Mouse (Mus musculus) heart, embryonic 14.5 days (tissue): ENCODE results near the gene Tox3. TPM values are rescaled to one million over a fixed set of nuclear protein-coding genes. Genes with fewer than 3 reads are reported as not detected.

Source experiments
- ATAC-seq: fragments of 200-750 bp; cut with Nextera tagmentation; 2 replicates; pipeline ENCODE4 v1.8.0; 2017; ENCODE audit warnings: low read depth, moderate TSS enrichment; ENCODE audit not compliant: insufficient number of reproducible peaks, insufficient read depth, low FRiP score
- H3K27ac ChIP-seq, 2 experiments: fragments of 200-500 bp in 1 of 2; fragments of 300-500 bp in 1 of 2; sonication (generic) in 1 of 2; replicated peaks in 1 of 2; 2 replicates each; pipeline ENCODE4 v1.5.1; 2012 to 2014; ENCODE audit warnings: low read depth in 2 of 2, low read length in 2 of 2, control low read depth in 1 of 2, mild to moderate bottlenecking in 1 of 2, mixed read lengths in 1 of 2; ENCODE audit not compliant: control insufficient read depth in 1 of 2, insufficient read depth in 1 of 2
- H3K27me3 ChIP-seq: fragments of 300-500 bp; sonication (generic); 2 replicates; pipeline ENCODE4 v1.6.1; 2014; ENCODE audit warnings: mild to moderate bottlenecking, low read length, control low read depth; ENCODE audit not compliant: control insufficient read depth, insufficient read depth
- H3K36me3 ChIP-seq: fragments of 300-500 bp; sonication (generic); 2 replicates; pipeline ENCODE4 v1.6.1; 2014; ENCODE audit warnings: mild to moderate bottlenecking, control low read depth, low read length, mixed read lengths; ENCODE audit not compliant: control insufficient read depth, insufficient read depth
- H3K4me1 ChIP-seq, 2 experiments: fragments of 200-500 bp in 1 of 2; fragments of 300-500 bp in 1 of 2; sonication (generic) in 1 of 2; 2 replicates each; pipeline ENCODE4 v1.6.1; 2012 to 2014; ENCODE audit warnings: low read length in 2 of 2, control low read depth in 1 of 2, mixed read lengths in 1 of 2; ENCODE audit not compliant: control insufficient read depth in 2 of 2, insufficient read depth in 2 of 2
- H3K4me2 ChIP-seq: fragments of 300-500 bp; sonication (generic); 2 replicates; pipeline ENCODE4 v1.6.1; 2014; ENCODE audit warnings: mild to moderate bottlenecking, low read length
- H3K4me3 ChIP-seq, 2 experiments: fragments of 200-500 bp in 1 of 2; fragments of 300-500 bp in 1 of 2; sonication (generic) in 1 of 2; 2 replicates each; pipeline ENCODE4 v1.5.1; 2012 to 2014; ENCODE audit warnings: low read length in 2 of 2, mild to moderate bottlenecking in 2 of 2, control low read depth in 1 of 2, low read depth in 1 of 2, moderate library complexity in 1 of 2; ENCODE audit not compliant: control insufficient read depth in 1 of 2, insufficient read depth in 1 of 2
- H3K9ac ChIP-seq: fragments of 300-500 bp; sonication (generic); 2 replicates; pipeline ENCODE4 v1.6.1; 2014; ENCODE audit warnings: mild to moderate bottlenecking, low read length
- H3K9me3 ChIP-seq: fragments of 300-500 bp; sonication (generic); 2 replicates; pipeline ENCODE4 v1.6.1; 2016; ENCODE audit warnings: low read length, control low read depth; ENCODE audit not compliant: control insufficient read depth
- WGBS: fragments of 180-500 bp; shearing (Covaris S2); extraction: QIAGEN DNeasy Blood & Tissue Kit; methylation state at CpG from one replicate; pipeline ENCODE4 v1.1.7; 2014; 5-methylcytosine and 5-hydroxymethylcytosine counted together
- polyA plus RNA-seq: library from polyadenylated mRNA; unstranded; fragments of >200 nt; fragmentation: Nextera tagmentation; extraction: Ambion mirVana; gene quantifications from 2 replicates; pipeline ENCODE4 v1.2.1, GENCODE M21; 2014

Tox3 gene
- polyA plus RNA-seq, 1 experiment from 2014 or later: 29.0 TPM

- no peak overlapping the region for H3K9ac ChIP-seq
- no peak overlapping the region for H3K27ac ChIP-seq
- 0 out of 4 replicates have a peak, but pooled peaks cover 0 to 4% of the 10 kb centered on the region in 2 experiments for H3K4me1 ChIP-seq
- no peak overlapping the region for H3K4me2 ChIP-seq
- H3K4me3 ChIP-seq: no peak overlapping the region
- H3K36me3 ChIP-seq: no peaks in the 10 kb centered on the region
- 80% methylated on average over 4 of the region's 4 CpGs for WGBS
- H3K27me3 ChIP-seq: no peaks in the 10 kb centered on the region
- no peak for ATAC-seq
- H3K9me3 ChIP-seq: no peaks in the 10 kb centered on the region
These were observed 106.7 kb downstream of the Tox3 start for GRCm38 (mm10) chr8:90241461-90241860.

- WGBS: 72% methylated on average over 8 of the region's 8 CpGs
- H3K4me2 ChIP-seq: no peak overlapping the region
- no peak overlapping the region for H3K9ac ChIP-seq
- H3K27ac ChIP-seq: no peak overlapping the region
- no peak for ATAC-seq
- no peaks in the 10 kb centered on the region for H3K27me3 ChIP-seq
- peaks cover 0 to 5% of the 10 kb centered on the region in 2 experiments; a peak in 1 of 4 replicates for H3K4me1 ChIP-seq
- H3K4me3 ChIP-seq: no peak overlapping the region
- H3K9me3 ChIP-seq: no peaks in the 10 kb centered on the region
- no peaks in the 10 kb centered on the region for H3K36me3 ChIP-seq
These were observed 115.6 kb downstream of the Tox3 start for GRCm38 (mm10) chr8:90232501-90232900.

GRCm38 (mm10) chr8:90224172-90224571, 124.0 kb downstream of the Tox3 start:
- Histone ChIP-seq H3K36me3 (no peaks in the 10 kb centered on the region), H3K4me3 (no peak overlapping the region), H3K9me3 (no peaks in the 10 kb centered on the region), H3K4me2 (no peak overlapping the region), H3K27ac (no peak overlapping the region), H3K27me3 (no peaks in the 10 kb centered on the region), H3K9ac (no peak overlapping the region), H3K4me1 (no peaks in the 10 kb centered on the region)
- WGBS: 52% methylated on average over 1 of the region's 1 CpGs
- ATAC-seq: no peak

GRCm38 (mm10) chr8:90209105-90210037, 138.8 kb downstream of the Tox3 start:
- ATAC-seq: no peak
- Histone ChIP-seq H3K4me2 (no peak overlapping the region), H3K4me3 (no peak overlapping the region), H3K9me3 (no peaks in the 10 kb centered on the region), H3K4me1 (no peaks in the 10 kb centered on the region), H3K27me3 (no peaks in the 10 kb centered on the region), H3K27ac (no peak overlapping the region), H3K36me3 (no peaks in the 10 kb centered on the region), H3K9ac (no peak overlapping the region)
- WGBS: 78% methylated on average over 14 of the region's 14 CpGs
